Mouse (Mus musculus) bone marrow, adult 2 months (tissue): ENCODE results near the gene Col4a2. TPM values are rescaled to one million over a fixed set of nuclear protein-coding genes. Genes with fewer than 3 reads are reported as not detected.
A peak's percentile ranks its signal among the peaks of the same experiment; 100 is the strongest.

Experiments
- H3K27ac ChIP-seq: fragments of 200-500 bp; 2 replicates; pipeline ENCODE4 v1.5.1; 2012; ENCODE audit warnings: low read depth, mild to moderate bottlenecking, control low read depth, inconsistent platforms, low read length; ENCODE audit not compliant: control insufficient read depth, poor library complexity, insufficient read depth
- H3K4me1 ChIP-seq: fragments of 200-500 bp; 2 replicates; pipeline ENCODE4 v1.6.1; 2011; ENCODE audit warnings: low read length; ENCODE audit not compliant: control insufficient read depth, insufficient read depth
- H3K4me3 ChIP-seq: fragments of 200-500 bp; replicated peaks from 2 replicates; pipeline ENCODE3; 2011; ENCODE audit warnings: mild to moderate bottlenecking, low read depth, low read length, control low read depth; ENCODE audit not compliant: control insufficient read depth
- CTCF ChIP-seq: fragments of 200-500 bp; IDR thresholded peaks from 2 replicates; pipeline ENCODE4 v1.5.1; 2011; ENCODE audit warnings: low read length, control low read depth; ENCODE audit not compliant: control insufficient read depth, insufficient read depth
- POLR2A ChIP-seq: fragments of 200-500 bp; IDR thresholded peaks from 2 replicates; pipeline ENCODE4 v1.6.1; 2011; ENCODE audit warnings: low read depth, mild to moderate bottlenecking, control low read depth, low read length, borderline replicate concordance; ENCODE audit not compliant: control insufficient read depth
- WGBS: fragments of 180-500 bp; shearing (Covaris S2); methylation state at CpG from one replicate; pipeline ENCODE4 v1.1.7; 2018; 5-methylcytosine and 5-hydroxymethylcytosine counted together
- polyA plus RNA-seq: library from polyadenylated mRNA; stranded (reverse); fragments of >200 nt; gene quantifications from 2 replicates; pipeline ENCODE4 v1.2.4, GENCODE M21; 2011; ENCODE audit warnings: low replicate concordance; ENCODE audit not compliant: missing spikeins, insufficient read depth, insufficient read length

Col4a2 gene
- polyA plus RNA-seq, 1 experiment: 3.9 TPM

DNA sequence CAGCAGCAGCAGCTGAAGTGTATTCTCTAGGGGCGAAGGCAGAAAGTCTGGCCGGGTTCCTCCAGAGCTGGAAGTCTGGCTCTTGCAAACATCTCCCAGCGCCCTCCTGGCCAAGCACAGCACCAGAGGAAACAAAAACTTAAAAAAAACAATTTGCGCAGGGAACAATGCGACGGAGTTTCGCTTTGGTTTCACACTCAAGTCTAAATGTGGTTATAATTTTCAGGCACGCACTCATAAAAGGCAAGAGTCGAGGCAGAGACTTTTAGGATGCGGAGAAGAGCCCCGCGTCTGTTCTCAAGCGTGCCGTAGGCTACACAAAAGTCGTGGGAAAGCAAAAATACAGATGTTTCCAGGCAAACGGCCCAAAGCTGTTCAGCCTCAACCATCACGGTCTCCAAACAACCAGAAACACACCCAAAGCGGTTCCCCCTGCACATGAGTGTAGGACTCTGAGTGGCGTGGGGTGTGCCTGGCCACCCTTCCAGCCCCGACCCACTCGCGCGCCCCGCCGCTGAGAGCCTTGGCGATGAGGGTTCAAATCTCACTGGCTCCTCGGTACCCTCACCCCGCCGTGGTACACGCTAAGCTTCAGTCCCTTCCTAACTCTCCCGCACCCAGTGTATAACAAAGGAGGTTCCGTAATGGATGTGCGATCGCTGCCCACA is 790 bp upstream of the Col4a2 start:
- WGBS: 4% methylated on average over 34 of the region's 34 CpGs
- TF ChIP-seq POLR2A: no peak
- no peak for TF ChIP-seq CTCF
- no peaks in the 10 kb centered on the region for H3K4me1 ChIP-seq
- H3K27ac ChIP-seq: peak overlapping the region; percentile 17; the same call in 1 of the 2 replicates
- peak overlapping the region; percentile 19 for H3K4me3 ChIP-seq

DNA sequence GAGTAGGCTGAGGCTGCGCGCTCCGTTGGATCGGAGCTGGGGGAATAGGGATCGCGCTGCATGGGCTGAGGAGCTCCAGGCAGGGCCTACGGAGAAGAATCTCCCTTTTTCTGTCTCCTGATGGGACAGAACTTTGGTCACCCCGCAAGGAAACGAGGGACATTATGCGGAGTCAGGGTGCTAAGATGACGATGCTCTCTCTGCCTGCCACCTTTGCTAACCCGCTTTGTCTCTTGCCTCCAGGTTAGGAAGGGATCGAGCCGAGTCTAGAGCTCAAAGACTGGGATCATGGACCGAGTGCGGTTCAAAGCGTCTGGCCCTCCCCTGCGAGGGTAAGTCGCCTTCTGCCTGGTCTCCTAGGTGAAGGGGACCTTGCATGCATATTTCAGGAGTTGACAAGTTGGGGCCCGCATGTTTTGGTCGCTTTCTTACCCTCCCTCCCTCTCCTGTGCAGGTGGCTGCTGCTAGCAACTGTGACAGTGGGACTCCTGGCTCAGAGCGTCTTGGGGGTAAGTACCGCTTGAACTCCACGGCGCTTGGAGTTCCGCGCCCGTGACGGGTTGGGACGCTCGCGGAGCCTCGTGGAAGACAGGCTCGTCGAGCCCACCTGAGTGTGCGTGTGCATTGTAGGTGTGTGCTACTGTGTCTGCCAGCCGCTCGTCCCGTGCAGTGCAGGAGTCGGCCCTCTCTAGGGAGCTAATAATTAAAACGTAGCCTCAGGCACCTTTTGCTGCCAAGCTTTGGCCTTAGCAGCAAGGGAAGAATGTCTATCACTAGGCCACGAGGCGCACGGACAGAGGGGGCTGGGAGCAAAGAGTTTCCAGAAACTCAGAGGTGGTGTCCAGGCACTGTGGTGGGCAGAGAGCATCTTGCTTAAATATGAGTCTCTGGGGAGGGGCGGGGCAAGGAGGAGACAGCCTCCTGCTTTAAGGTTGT is 839 bp downstream of the Col4a2 start:
- Histone ChIP-seq H3K4me1 (no peaks in the 10 kb centered on the region), H3K4me3 (no peak overlapping the region), H3K27ac (no peak overlapping the region; the same call in 1 of the 2 replicates)
- WGBS: 11% methylated on average over 45 of the region's 45 CpGs
- TF ChIP-seq CTCF (no peak), POLR2A (no peak)

DNA sequence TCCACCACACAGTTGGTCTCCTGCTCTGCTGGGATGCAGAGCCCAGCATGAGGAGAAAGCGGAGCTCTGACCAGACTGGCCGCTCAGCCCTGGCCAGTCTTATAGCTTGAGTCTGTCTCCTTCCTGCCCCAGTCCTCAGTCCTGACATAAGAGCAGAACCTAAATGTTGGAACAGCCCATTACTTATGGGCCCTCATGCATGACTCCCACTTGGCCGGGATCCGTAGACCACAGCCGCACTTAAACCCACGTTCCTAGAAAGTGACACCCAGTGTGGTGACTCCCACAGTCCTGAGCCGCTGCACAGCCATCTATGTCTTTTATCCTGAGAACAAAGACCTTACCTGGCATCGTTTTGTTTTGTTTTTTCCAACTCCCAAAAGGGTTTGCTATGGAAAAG is 2.0 kb downstream of the Col4a2 start:
- H3K4me3 ChIP-seq: no peak overlapping the region
- H3K4me1 ChIP-seq: no peaks in the 10 kb centered on the region
- TF ChIP-seq CTCF (no peak), POLR2A (no peak)
- no peak overlapping the region for H3K27ac ChIP-seq
- WGBS: 86% methylated on average over 8 of the region's 8 CpGs

DNA sequence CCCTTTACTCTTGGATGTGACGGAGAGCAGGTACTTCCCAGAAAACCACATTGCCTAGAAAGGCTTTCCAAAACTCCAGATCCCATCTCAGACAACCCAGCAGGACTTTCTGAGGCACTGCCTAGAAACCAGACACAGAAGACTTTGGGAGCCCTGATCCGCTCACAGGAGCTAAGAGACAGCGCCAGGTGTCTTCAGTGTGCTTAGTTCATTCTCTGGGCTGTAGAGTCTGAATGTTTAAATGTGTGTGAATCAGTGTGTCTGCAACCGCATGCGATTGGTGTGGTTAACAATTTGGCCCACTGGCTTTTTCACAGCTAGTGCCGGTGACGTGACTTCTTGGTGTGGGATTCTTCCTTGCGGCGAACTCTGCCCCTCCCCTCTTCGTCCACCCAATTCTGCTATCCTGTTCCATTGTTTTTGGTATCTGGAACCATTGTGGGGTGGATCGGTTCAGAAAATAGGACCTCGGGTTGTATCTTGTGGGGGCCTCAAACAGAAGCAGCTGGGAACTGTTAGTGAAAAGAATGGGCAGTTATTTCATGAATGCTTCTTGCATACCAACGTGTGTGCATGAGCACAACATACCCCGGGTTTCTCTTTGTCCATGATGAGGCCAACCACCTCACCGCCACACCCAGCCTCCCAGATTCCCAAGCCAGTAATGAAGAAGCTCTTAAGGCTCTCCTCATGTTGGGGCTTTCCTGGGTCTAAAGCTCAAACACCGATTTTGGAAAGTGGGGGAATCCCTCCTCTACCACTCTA is 2.8 kb downstream of the Col4a2 start:
- H3K27ac ChIP-seq: no peak overlapping the region
- TF ChIP-seq POLR2A (no peak), CTCF (no peak)
- 83% methylated on average over 16 of the region's 16 CpGs for WGBS
- H3K4me3 ChIP-seq: no peak overlapping the region
- H3K4me1 ChIP-seq: no peaks in the 10 kb centered on the region

DNA sequence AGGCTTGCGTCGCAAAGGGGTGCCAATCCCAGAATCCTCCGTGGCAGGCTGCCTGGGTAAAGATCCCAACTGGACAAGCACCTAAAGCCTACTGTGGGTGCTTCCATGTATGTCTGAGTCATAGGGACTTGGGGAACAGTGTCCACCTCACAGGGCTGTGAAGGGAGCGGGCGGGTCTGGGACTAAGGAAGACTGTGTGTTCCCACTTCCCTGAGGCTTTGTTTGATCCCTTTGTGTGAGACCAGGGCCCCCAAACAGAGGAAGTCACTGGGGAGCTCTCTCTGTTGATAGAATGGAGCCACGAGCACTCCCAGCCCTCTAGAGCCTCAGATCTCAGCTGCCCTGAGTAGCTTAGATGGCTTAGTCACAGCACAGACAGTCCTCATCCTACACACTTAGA is 3.5 kb downstream of the Col4a2 start:
- no peak for TF ChIP-seq CTCF
- TF ChIP-seq POLR2A: no peak
- Histone ChIP-seq H3K27ac (no peak overlapping the region), H3K4me1 (no peaks in the 10 kb centered on the region), H3K4me3 (no peak overlapping the region)
- 74% methylated on average over 6 of the region's 6 CpGs for WGBS

DNA sequence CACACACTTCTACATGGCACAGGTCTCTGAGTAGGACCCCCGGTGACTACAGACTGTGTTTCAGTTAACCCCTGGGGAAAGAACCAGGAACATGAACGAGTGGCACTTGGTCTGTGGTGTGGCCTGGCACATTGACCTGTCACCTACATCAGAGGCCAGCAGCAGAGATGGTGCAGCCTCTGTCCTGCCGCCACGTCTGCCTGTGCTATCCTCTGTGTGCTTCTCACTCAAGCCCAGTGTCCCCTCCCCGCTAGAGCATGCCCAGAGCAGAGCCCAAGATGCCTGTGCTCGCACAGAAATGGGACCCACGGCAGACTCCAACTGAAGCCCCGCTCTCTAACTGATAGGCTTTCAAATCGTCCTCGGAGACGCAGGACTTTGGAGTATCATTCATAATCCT is 6.8 kb downstream of the Col4a2 start:
- no peak overlapping the region for H3K4me3 ChIP-seq
- no peak overlapping the region for H3K27ac ChIP-seq
- TF ChIP-seq POLR2A (no peak), CTCF (no peak)
- WGBS: 85% methylated on average over 11 of the region's 11 CpGs
- peaks cover 2% of the 10 kb centered on the region; the same call in 1 of the 2 replicates for H3K4me1 ChIP-seq

DNA sequence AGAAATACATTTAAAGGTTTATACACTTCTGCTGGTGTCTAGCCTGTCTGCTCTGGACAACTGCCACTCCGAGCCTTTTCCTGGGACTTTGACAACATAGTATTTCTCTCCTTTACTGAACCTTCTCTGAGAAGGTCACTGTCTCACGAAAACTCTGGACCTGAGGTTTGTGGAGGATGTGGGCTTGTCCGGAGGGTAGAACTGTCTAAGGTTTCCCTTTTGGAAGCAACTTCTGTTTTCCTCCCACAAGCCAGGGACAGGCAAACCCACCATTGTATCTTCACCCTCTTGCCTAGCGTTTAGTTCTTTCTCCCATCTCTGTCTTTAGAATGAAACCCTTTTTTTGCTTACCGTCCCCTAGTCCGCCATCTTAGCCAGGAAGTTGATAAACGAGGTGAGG is 9.2 kb downstream of the Col4a2 start:
- H3K27ac ChIP-seq: no peak overlapping the region
- 35% methylated on average over 7 of the region's 7 CpGs for WGBS
- TF ChIP-seq POLR2A (no peak), CTCF (no peak)
- H3K4me3 ChIP-seq: no peak overlapping the region
- H3K4me1 ChIP-seq: peaks cover 2% of the 10 kb centered on the region; the same call in 1 of the 2 replicates
